Comparison of ENCODE assay signal across 8 mouse cellular contexts in the genomic region with DNA sequence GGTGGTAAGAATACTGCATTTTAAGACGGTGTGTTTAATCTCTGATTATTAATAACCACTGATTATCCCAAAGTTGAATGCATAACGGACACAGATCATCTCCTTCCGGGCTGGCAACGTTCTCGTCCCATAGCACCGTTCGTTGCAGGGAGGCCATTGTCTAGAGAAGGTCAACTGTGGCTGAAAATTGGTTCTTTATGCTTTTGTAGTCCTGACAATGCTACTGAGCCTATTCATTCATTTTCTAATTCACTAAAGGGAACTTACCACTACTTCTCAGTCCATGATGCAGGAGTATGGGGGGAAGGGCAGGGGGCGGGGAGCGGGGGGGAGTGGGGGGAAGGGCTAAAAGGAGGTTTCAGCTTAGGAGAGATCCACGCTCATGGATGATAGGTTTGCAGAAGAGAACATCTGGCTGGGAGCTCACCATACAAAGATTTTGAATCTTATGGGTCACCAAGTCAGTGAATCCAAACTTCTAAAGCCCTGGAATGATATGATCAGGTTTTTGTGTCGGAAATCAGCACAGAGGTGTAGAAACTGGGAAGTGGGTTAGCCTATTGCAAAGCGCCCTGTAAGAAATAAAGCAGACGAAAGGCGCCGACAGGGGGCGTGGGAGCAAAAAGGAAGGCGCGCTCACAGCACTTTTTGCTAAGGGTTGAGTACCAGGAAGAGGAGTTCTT. TPM values are rescaled to one million over a fixed set of nuclear protein-coding genes. Genes with fewer than 3 reads are reported as not detected.
A peak's percentile ranks its signal among the peaks of the same experiment; 100 is the strongest.
DNase-seq lines count a peak whose midpoint lies in the region; ATAC-seq lines count a peak whose summit lies in the region.

No protein-coding gene starts in this region.

- peak overlapping the region; percentile 94 for H3K4me3 ChIP-seq in heart, embryonic 13.5 days
- peak overlapping the region; percentile 77 for H3K4me3 ChIP-seq in liver, embryonic 12.5 days
- peak overlapping the region; percentile 74 for H3K4me3 ChIP-seq in stomach, embryonic 15.5 days (replicated peaks)

- peak; percentile 94 for DNase-seq in CD4-positive helper T cell, adult 2 months (ENCODE audit: low read depth, low spot score)
- peak; percentile 83 for DNase-seq in brain, embryonic 18.5 days (ENCODE audit: low read depth, low spot score)
- DNase-seq in kidney, postnatal 10 days: peak; percentile 95
- peak; percentile 87 to 92 for DNase-seq in natural killer cell, adult 2 months (ENCODE audit: low spot score in 2 of 2)

- H3K27ac ChIP-seq in heart, embryonic 13.5 days (replicated peaks): peak overlapping the region; percentile 75
- H3K27ac ChIP-seq in liver, embryonic 12.5 days: peak overlapping the region; percentile 82
- H3K27ac ChIP-seq in stomach, embryonic 15.5 days: peak overlapping the region; percentile 77

- H3K4me1 ChIP-seq in heart, embryonic 13.5 days: peaks cover 19% of the 10 kb centered on the region
- peaks cover 42% of the 10 kb centered on the region for H3K4me1 ChIP-seq in liver, embryonic 12.5 days
- 0 out of 2 replicates have a peak, but pooled peaks cover 3% of the 10 kb centered on the region for H3K4me1 ChIP-seq in stomach, embryonic 15.5 days

- ATAC-seq in erythroid progenitor cell, adult 5-6 weeks (replicated peaks; ENCODE audit: low FRiP score, poor library complexity, severe bottlenecking): peak; percentile 67
- no peak; the same call in 1 of the 2 replicates for ATAC-seq in heart, embryonic 13.5 days (ENCODE audit: extremely low read depth, insufficient number of reproducible peaks, low FRiP score, low TSS enrichment)
- peak; percentile 51; the same call in 1 of the 2 replicates for ATAC-seq in liver, embryonic 12.5 days
- peak; percentile 67 for ATAC-seq in stomach, embryonic 15.5 days (ENCODE audit: insufficient read depth, low FRiP score, low read depth)

- H3K27me3 ChIP-seq in heart, embryonic 13.5 days (replicated peaks): no peaks in the 10 kb centered on the region
- H3K27me3 ChIP-seq in liver, embryonic 12.5 days (replicated peaks): no peaks in the 10 kb centered on the region
- no peaks in the 10 kb centered on the region for H3K27me3 ChIP-seq in stomach, embryonic 15.5 days (replicated peaks)

- peaks cover 28% of the 10 kb centered on the region for H3K36me3 ChIP-seq in heart, embryonic 13.5 days
- peaks cover 18% of the 10 kb centered on the region for H3K36me3 ChIP-seq in liver, embryonic 12.5 days
- no peaks in the 10 kb centered on the region for H3K36me3 ChIP-seq in stomach, embryonic 15.5 days

- no peaks in the 10 kb centered on the region for H3K9me3 ChIP-seq in heart, embryonic 13.5 days
- no peaks in the 10 kb centered on the region for H3K9me3 ChIP-seq in liver, embryonic 12.5 days (replicated peaks)
- H3K9me3 ChIP-seq in stomach, embryonic 15.5 days: no peaks in the 10 kb centered on the region

- H3K4me2 ChIP-seq in heart, embryonic 13.5 days: peak overlapping the region; percentile 95
- peak overlapping the region; percentile 86 for H3K4me2 ChIP-seq in liver, embryonic 12.5 days
- H3K4me2 ChIP-seq in stomach, embryonic 15.5 days: peak overlapping the region; percentile 78

- WGBS in heart, embryonic 13.5 days: under 1% methylated on average over 18 of the region's 18 CpGs
- WGBS in liver, embryonic 12.5 days (ENCODE audit: insufficient replicate concordance): under 1% methylated on average over 18 of the region's 18 CpGs
- WGBS in stomach, embryonic 15.5 days: under 1% methylated on average over 18 of the region's 18 CpGs

- peak overlapping the region; percentile 91 for H3K9ac ChIP-seq in heart, embryonic 13.5 days
- H3K9ac ChIP-seq in liver, embryonic 12.5 days: peak overlapping the region; percentile 75
- 0 out of 2 replicates have a peak overlapping the region, but pooled peaks have one; percentile 13 for H3K9ac ChIP-seq in stomach, embryonic 15.5 days

RNA-seq across cellular contexts. Expression of a gene that starts 0.7 kb away (rescaled TPM):
- 10.9 and 30.6 TPM in 2 replicates for total RNA-seq in erythroid progenitor cell, adult 5-6 weeks (2015; ENCODE audit: low replicate concordance)
- total RNA-seq in erythroid progenitor cell, adult 5-6 weeks (2017; ENCODE audit: low replicate concordance): 6.5 and 13.2 TPM in 2 replicates
- 40.7 and 42.0 TPM in 2 replicates for polyA plus RNA-seq in heart, embryonic 13.5 days (2015; fragmentation: Nextera tagmentation; extraction: Ambion mirVana)
- polyA plus RNA-seq in liver, embryonic 12.5 days (2016; fragmentation: Nextera tagmentation; extraction: Ambion mirVana): 67.4 and 68.8 TPM in 2 replicates
- polyA plus RNA-seq in stomach, embryonic 15.5 days (2015; fragmentation: Nextera tagmentation; extraction: Ambion mirVana): 99.9 and 120 TPM in 2 replicates

RNA-seq across cellular contexts. Expression of a gene that starts 23.0 kb away (rescaled TPM):
- total RNA-seq in erythroid progenitor cell, adult 5-6 weeks (2015; ENCODE audit: low replicate concordance): 1.1 and 5.4 TPM in 2 replicates
- 0.45 TPM in 1 of 2 replicates, not detected in the other for total RNA-seq in erythroid progenitor cell, adult 5-6 weeks (2017; ENCODE audit: low replicate concordance)
- 8.1 and 9.6 TPM in 2 replicates for polyA plus RNA-seq in heart, embryonic 13.5 days (2015; fragmentation: Nextera tagmentation; extraction: Ambion mirVana)
- 3.6 and 3.9 TPM in 2 replicates for polyA plus RNA-seq in liver, embryonic 12.5 days (2016; fragmentation: Nextera tagmentation; extraction: Ambion mirVana)
- 7.7 and 10.5 TPM in 2 replicates for polyA plus RNA-seq in stomach, embryonic 15.5 days (2015; fragmentation: Nextera tagmentation; extraction: Ambion mirVana)

RNA-seq across cellular contexts. Expression of a gene that starts 23.2 kb away (rescaled TPM):
- total RNA-seq in erythroid progenitor cell, adult 5-6 weeks (2015; ENCODE audit: low replicate concordance): 10.5 and 18.4 TPM in 2 replicates
- total RNA-seq in erythroid progenitor cell, adult 5-6 weeks (2017; ENCODE audit: low replicate concordance): 6.4 and 16.9 TPM in 2 replicates
- polyA plus RNA-seq in heart, embryonic 13.5 days (2015; fragmentation: Nextera tagmentation; extraction: Ambion mirVana): 8.0 and 9.2 TPM in 2 replicates
- 2.6 TPM in 2 replicates for polyA plus RNA-seq in liver, embryonic 12.5 days (2016; fragmentation: Nextera tagmentation; extraction: Ambion mirVana)
- 10.3 and 10.9 TPM in 2 replicates for polyA plus RNA-seq in stomach, embryonic 15.5 days (2015; fragmentation: Nextera tagmentation; extraction: Ambion mirVana)

Comparison
In these comparisons a context has a peak if more than half of its experiments do, and no peak if none do; other contexts are left out.
1. H3K9ac ChIP-seq: peak in every context shown above with its lines; median percentile 91 in heart, embryonic 13.5 days; 75 in liver, embryonic 12.5 days; 13 in stomach, embryonic 15.5 days.